Mouse (Mus musculus): Measurements from ENCODE around the gene Foxp4.

DNA sequence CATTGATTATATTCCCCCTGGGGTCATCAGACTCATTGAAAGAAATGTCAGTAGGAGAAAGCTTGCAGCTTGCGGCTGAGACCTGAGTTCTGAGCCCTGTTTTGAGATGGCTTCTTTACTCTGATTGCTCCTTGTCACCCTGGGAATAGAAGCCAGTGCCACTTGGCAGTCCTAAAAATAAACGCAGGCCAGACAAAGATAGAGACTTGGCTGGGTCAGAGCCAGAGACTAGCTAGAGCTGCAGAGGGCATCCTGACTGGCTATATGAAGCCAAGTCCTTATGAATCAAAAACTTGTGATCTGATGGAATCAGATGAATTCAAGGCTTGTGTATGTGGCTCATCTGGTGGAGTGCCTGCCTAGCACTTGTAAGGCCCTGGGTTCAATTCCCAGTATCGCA is 74.4 kb downstream of the Foxp4 start:
- TF ChIP-seq POLR2A (IDR thresholded peaks at IDR 0.05; ENCODE audit: control insufficient read depth, extremely low read depth, insufficient read depth, low read length, poor library complexity) (no peak), CTCF (IDR thresholded peaks at IDR 0.05; ENCODE audit: borderline replicate concordance, control insufficient read depth, extremely low read depth, insufficient read depth, low read length, poor library complexity) (no peak)
